Mouse (Mus musculus) lung, postnatal 4 days (tissue): ENCODE data around the gene Get4.

Source experiments
- DNase-seq, 2 experiments: peaks; one replicate each; pipeline ENCODE4 v3.0.0; 2021

The Get4 gene

GRCm38 (mm10) chr5:139243384-139243783 is 8.7 kb upstream of the Get4 start:
- DNase-seq = no peak

DNA sequence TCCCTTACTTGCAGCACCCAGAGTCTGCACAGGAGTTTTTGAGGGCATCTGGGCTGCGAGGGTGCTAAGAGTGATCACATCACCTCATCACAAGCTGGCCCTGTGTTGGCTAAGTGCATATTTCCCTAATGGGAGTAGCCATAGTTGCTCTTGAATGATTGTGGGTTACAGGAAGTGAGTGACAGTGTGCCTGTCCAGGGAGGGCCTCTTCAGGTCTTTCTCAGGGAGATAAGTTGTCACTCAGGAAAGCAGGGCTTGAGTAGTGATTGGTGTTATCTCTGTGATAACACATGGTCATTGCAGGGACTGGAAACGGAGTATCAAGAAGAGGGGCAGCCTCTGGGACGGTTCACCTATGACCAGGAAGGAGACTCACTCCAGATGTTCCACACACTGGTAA is 4.4 kb upstream of the Get4 start:
- no peak for DNase-seq

DNA sequence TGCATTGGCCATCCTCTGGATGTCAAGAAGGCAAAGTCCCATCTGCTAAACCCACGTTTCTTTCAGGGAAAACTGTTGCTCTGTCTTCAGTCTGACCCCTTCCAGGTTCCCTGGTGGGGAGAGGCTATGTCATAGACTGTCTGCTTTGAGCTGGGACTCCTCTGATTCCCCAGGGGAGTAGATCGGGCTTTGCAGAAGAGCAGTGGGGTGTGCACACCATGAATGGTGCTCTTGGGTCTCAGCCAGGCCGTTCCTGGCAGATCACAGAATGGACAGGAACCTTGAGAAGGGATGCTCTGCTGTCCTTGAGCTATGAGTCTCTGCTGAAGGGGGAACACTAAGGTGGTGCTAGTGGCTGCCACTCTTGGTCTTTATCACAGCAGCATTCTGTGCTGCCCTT is 3.3 kb upstream of the Get4 start:
- DNase-seq = no peak

- no peak for DNase-seq
These were observed 845 bp upstream of the Get4 start for GRCm38 (mm10) chr5:139251279-139251678.

GRCm38 (mm10) chr5:139251736-139252080 is 416 bp upstream of the Get4 start:
- no peak for DNase-seq

- DNase-seq = no peak
These were observed 754 bp downstream of the Get4 start for GRCm38 (mm10) chr5:139252910-139253245.

DNA sequence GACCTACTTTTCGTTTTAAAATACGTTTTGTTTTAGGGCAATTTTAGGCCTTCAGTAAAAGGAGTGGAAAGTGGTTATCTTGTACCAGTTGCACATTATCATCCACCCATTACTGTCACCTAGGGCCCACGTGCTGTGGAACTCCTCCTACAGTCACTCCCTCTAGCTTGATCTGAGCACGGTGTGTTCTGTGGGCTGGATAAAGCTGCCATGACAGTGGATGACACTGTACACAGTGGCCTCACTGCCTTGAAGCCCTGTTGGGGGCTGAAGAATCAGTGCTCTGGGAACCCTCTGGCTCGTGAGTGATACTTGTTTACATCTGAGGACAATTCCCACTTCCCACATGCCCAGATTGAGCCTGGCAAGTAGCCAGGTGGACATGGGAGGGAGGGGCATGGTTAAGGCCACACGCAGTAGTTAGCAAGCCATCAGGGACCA is 1.2 kb downstream of the Get4 start:
- DNase-seq = peak; percentile 74 to 84

GRCm38 (mm10) chr5:139254938-139255337 is 2.8 kb downstream of the Get4 start:
- DNase-seq = no peak

DNA sequence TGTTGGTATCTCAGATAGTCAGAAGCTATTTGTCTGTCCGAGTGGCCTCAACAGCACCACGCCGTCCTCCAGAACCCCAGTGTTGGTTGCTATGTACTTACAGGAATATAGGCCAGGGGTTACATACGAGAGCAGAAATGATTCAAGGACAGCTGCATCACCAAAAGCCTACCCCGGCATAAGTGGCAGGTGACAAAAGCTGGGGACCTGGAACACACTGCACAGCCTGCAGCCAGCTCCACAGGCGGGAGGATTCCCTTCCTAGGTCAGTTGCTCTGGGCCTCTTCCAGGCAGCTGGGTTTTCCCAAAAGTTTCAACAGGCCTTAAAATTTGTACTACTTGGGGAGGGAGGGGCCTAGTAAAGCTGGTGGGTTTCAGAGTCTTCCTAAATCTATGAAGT is 3.7 kb downstream of the Get4 start:
- DNase-seq = no peak

DNA sequence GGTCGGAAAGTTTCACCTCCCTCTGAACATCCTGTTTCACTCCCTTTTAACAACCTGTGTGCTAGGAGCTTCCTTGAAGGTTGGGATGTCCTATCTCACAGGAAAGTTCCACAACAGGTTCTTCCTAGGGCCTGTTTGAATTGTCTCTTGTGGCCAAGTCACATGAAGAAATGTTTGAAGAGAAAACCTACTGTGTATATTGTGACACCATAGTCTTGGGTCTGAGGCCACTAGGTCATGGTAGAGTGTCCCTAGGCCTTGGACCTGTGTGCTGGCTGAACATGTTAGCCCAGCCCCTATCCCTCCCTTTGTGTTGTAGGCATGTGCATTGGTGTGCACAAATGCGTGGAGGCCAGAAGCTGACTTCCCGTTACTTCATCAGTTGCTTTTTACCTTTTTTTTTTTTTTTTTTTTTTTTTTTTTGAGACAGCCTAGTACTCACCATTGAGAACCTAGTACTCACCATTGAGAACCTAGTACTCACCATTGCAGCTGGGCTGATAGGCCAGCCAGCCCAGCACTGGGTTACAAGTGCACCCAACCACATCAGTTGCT is 4.2 kb downstream of the Get4 start:
- no peak for DNase-seq

DNA sequence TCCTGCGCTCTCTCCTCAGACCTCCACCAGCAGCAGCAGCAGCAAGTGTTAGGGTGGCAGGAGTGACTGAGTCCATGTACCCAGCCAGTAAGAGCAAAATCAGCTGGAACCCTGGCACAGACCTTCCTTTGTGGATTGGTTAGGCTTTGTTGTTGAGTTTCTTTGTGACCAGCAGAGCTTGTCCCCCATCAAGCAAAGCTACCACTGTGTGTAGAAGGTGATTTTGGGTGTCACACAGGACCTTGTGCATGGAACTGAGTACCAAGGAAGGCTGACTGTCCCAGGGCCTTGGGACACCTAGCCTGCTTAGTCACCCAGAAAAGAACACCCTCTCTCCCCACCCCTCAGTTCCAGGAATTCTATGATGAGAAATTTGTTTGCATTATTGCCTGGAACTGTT is 5.1 kb downstream of the Get4 start:
- DNase-seq = no peak

- DNase-seq = no peak
These were observed 5.7 kb downstream of the Get4 start for GRCm38 (mm10) chr5:139257818-139258217.

DNA sequence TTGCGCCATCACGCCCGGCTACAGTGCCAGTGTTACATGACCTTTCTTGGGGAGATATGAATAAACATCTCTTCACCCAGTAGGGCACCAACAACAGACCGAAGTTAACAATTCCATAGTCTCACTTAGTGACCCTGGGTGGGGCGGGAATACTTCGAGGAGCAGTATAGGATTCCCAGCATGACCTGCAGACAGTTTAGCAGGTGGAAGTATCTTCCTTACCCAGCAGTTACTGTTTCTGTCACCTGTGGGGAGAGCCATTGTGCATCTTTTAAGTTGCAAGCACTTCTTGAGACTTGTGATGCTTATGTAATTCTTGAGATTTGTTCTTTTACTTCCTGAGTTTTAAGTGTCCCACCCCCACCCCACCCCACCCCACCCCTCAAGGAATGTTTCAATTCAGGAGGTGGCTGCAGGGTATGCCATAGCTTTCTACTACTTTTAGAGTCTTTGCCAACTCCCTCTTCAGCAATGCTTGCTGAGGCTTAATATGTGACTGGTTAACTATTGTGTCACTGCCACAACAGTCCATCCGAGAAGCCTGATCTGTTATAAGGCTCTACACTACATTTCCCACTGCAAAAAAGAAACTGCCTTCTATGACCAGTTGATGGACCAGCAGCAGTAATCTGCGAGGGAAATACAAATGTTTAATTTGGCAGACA is 6.4 kb downstream of the Get4 start:
- no peak for DNase-seq

DNA sequence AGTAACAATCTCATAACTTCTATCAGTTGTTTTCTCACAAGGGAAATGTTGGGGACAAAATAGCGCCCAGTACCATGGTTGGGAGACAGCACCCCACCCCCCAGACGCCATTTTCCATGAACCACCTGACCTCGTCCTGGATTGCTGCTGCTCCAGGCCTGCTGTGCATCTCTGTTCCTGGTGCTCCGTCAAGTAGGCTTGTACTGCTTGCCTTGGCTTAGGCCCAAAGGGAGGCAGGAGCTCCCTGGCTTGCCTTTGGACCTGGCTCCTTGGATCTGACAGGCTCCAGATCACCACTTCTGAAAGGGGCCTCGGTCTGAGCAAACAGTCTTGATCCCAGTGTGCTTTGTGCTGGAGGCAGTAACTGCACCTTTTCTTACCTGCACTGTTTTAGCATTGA is 7.7 kb downstream of the Get4 start:
- peak; percentile 39 to 77 for DNase-seq

GRCm38 (mm10) chr5:139261403-139261802 is 9.3 kb downstream of the Get4 start:
- no peak for DNase-seq

- no peak for DNase-seq
These were observed 15.5 kb downstream of the Get4 start for GRCm38 (mm10) chr5:139267661-139268060.

DNA sequence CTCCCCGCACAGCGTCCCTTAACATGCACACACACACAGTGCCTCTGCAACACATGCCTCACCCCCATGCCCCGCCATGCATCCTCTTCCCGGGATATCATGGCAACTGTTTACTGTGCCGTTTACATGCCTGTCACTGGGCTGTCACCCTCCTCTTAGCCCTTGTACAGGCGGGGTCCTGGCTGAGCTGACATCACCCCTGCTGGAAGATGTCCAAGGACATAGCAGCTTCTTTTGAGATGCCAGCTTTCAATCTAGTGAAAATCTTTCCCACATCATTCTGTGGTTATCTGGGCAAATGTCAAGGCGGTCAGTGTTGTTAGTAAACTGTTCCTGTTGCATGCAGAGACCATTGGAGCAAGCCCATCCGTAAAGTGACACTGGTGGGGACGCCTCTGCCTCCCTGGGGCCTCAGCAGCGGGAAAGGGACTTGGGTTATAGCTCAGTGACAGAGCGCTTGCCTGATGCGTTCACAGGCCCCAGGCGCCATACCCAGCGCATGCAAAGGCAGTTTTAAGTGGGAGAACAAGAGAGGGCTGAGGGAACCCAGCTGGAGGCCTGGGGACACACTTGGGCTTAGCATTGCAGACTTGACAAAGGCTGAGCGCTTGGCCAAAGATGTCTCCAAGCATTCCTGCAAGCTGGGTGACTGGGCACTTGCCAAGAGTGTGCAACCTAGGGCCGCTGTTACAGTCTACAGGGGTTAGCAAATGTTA is 18.8 kb downstream of the Get4 start:
- peak; percentile 70 to 89 for DNase-seq

GRCm38 (mm10) chr5:139271994-139272554 is 19.9 kb downstream of the Get4 start:
- DNase-seq = no peak

GRCm38 (mm10) chr5:139277287-139277686 is 25.2 kb downstream of the Get4 start:
- no peak for DNase-seq

DNA sequence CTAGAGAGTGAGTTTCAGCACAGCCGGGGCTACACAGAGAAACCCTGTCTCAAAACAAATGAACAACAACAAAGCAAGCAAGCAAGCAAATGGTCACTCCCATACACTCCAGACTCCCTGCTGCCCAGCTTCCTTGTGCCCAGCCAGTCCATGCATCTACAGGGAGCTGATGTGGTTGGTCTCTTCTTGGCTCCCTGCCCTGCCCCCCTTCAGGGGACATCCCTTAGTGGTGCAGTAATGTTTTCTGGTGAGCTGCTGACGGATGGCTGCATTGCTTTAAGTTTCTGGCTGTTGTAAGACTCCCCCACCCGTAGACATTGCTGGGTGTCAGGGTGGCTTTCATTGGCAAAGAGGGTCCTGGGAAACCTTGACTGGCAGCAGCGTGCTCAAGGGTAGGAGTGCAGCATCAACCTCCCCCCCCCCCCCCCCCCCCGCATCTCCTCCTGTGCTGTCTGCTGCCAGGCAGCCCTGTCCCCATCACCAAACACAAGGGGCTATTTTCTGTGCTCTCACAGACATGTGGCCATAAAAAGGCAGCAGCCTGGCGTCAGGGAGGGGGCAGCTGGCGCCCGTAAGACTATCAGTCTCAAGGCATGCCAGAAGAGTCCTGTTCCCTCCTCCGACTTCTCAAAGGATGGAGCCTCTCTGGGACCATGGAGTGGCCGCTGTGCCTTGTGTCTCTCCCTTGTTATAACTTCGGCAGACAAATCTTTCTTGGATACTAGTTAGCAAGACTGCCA is 29.4 kb downstream of the Get4 start:
- peak; percentile 46 to 80 for DNase-seq

DNA sequence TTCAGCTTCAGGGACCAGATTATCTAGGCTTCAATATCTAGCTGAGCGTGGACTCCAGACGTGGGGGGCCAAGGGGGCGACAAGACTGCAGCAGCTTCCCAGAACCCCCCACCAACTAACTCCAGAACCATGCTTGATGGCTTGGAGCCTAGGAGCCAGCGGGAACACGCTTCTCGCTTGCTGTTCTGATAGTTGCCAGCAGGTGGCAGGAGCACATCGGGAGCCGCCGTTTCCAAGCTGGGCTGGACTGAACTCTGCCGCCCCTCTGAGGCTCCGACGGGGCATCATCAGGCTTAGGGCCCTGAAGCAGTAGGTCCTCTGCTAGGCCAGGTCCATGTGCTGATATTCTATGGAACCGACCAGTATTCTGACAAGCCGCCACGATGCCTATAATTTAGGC is 30.1 kb downstream of the Get4 start:
- peak; percentile 87 to 92 for DNase-seq

DNA sequence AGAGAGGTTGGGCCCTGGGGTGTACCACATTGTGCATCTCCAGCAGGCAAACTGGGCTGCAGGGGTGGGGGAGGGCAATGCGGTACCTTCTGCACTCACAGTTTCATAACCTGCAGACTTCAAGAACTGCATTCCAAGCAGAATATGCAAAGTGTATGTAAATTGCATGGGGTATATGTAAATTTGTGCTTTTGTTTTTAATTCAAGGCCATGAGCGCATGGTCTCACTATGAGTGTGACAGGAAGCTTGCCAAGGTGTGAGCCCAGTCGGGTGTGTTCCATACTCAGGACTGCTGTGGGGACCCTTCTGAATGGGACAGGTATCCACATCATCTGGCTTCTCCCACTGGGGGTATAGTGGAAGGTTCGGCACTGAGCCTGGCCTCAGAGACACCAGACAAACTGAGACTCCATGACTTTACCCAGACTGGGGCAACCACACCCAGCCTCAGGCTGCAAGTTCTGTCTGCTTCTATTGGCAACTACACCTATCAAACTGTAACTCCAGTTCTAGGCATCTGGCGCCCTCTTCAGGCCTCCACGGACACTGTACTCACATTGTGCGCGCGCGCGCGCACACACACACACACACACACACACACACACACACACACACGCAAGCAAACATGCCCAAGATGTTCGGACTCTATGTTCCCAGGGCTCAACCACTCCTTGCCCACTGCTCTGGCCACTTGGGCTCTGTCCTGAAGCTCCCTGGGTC is 31.5 kb downstream of the Get4 start:
- DNase-seq = no peak
